Mouse (Mus musculus) lung, postnatal 0 days (tissue): ENCODE data around the gene Fignl1. TPM values are rescaled to one million over a fixed set of nuclear protein-coding genes. Genes with fewer than 3 reads are reported as not detected.

Experiments
- ATAC-seq: fragments of 200-750 bp; cut with Nextera tagmentation; 2 replicates; pipeline ENCODE4 v1.8.0; 2017; ENCODE audit warnings: moderate library complexity
- DNase-seq: peaks from one replicate; pipeline ENCODE4 v3.0.0-alpha.2; 2016; ENCODE audit warnings: low spot score
- H3K27ac ChIP-seq: fragments of 300-500 bp; sonication (generic); 2 replicates; pipeline ENCODE4 v1.5.1; 2014; ENCODE audit warnings: antibody characterized with exemption, mild to moderate bottlenecking, low read length, mixed read lengths
- H3K27me3 ChIP-seq: fragments of 300-500 bp; sonication (generic); replicated peaks from 2 replicates; pipeline ENCODE4 v1.6.1; 2014; ENCODE audit warnings: low read length, mixed read lengths; ENCODE audit not compliant: insufficient read depth
- H3K36me3 ChIP-seq: fragments of 300-500 bp; sonication (generic); 2 replicates; pipeline ENCODE4 v1.6.1; 2014; ENCODE audit warnings: low read length, mixed read lengths; ENCODE audit not compliant: insufficient read depth
- H3K4me1 ChIP-seq: fragments of 300-500 bp; sonication (generic); 2 replicates; pipeline ENCODE4 v1.6.1; 2014; ENCODE audit warnings: antibody characterized with exemption, low read depth, low read length, mixed read lengths; ENCODE audit not compliant: insufficient read depth
- H3K4me2 ChIP-seq: fragments of 300-500 bp; sonication (generic); replicated peaks from 2 replicates; pipeline ENCODE4 v1.6.1; 2014; ENCODE audit warnings: low read depth, mild to moderate bottlenecking, low read length, moderate library complexity, mixed read lengths
- H3K4me3 ChIP-seq: fragments of 300-500 bp; sonication (generic); 2 replicates; pipeline ENCODE4 v1.5.1; 2014; ENCODE audit warnings: low read depth, low read length
- H3K9ac ChIP-seq: fragments of 300-500 bp; sonication (generic); replicated peaks from 2 replicates; pipeline ENCODE4 v1.6.1; 2014; ENCODE audit warnings: low read depth, mild to moderate bottlenecking
- H3K9me3 ChIP-seq: fragments of 300-500 bp; sonication (generic); 2 replicates; pipeline ENCODE4 v1.6.1; 2016; ENCODE audit warnings: low read length, mixed read lengths
- CTCF ChIP-seq: IDR thresholded peaks from 2 replicates; pipeline ENCODE4 v1.5.1; 2016; ENCODE audit warnings: antibody characterized with exemption, mild to moderate bottlenecking
- EP300 ChIP-seq: IDR thresholded peaks from 2 replicates; pipeline ENCODE4 v1.6.1; 2016; ENCODE audit warnings: antibody characterized with exemption, mild to moderate bottlenecking, control low read depth
- WGBS: fragments of 180-500 bp; shearing (Covaris S2); extraction: QIAGEN DNeasy Blood & Tissue Kit; methylation state at CpG from one replicate; pipeline ENCODE4 v1.1.7; 2014; 5-methylcytosine and 5-hydroxymethylcytosine counted together
- polyA plus RNA-seq: library from polyadenylated mRNA; unstranded; fragments of >200 nt; fragmentation: Nextera tagmentation; extraction: Ambion mirVana; gene quantifications from 2 replicates; pipeline ENCODE4 v1.2.1, GENCODE M21; 2015

Fignl1 gene
- polyA plus RNA-seq, 1 experiment from 2014 or later: 4.2 TPM

- H3K9ac ChIP-seq: no peak overlapping the region
- WGBS: 53% methylated on average over 6 of the region's 6 CpGs
- no peaks in the 10 kb centered on the region for H3K4me1 ChIP-seq
- H3K9me3 ChIP-seq: no peaks in the 10 kb centered on the region
- H3K4me2 ChIP-seq: no peak overlapping the region
- no peak overlapping the region for H3K4me3 ChIP-seq
- TF ChIP-seq CTCF (no peak), EP300 (no peak)
- H3K36me3 ChIP-seq: no peaks in the 10 kb centered on the region
- ATAC-seq (no peak), DNase-seq (peak; percentile 26)
- no peak overlapping the region for H3K27ac ChIP-seq
- no peaks in the 10 kb centered on the region for H3K27me3 ChIP-seq
Measured at GRCm38 (mm10) chr11:11785457-11785856, 23.3 kb downstream of the Fignl1 start.

GRCm38 (mm10) chr11:11781728-11782127 is 27.0 kb downstream of the Fignl1 start:
- H3K9me3 ChIP-seq: no peaks in the 10 kb centered on the region
- no peak overlapping the region for H3K27ac ChIP-seq
- no peaks in the 10 kb centered on the region for H3K36me3 ChIP-seq
- H3K4me2 ChIP-seq: no peak overlapping the region
- DNase-seq (no peak), ATAC-seq (no peak)
- H3K27me3 ChIP-seq: no peaks in the 10 kb centered on the region
- TF ChIP-seq CTCF: no peak
- no peak for TF ChIP-seq EP300
- no peak overlapping the region for H3K4me3 ChIP-seq
- no peaks in the 10 kb centered on the region for H3K4me1 ChIP-seq
- H3K9ac ChIP-seq: no peak overlapping the region
- 76% methylated on average over 8 of the region's 8 CpGs for WGBS

- ATAC-seq: no peak
- Histone ChIP-seq H3K9ac (no peak overlapping the region), H3K9me3 (no peaks in the 10 kb centered on the region), H3K36me3 (no peaks in the 10 kb centered on the region), H3K4me1 (no peaks in the 10 kb centered on the region), H3K27ac (no peak overlapping the region), H3K4me2 (no peak overlapping the region), H3K27me3 (no peaks in the 10 kb centered on the region), H3K4me3 (no peak overlapping the region)
- no peak for DNase-seq
- TF ChIP-seq CTCF: no peak
- no peak for TF ChIP-seq EP300
- WGBS: 89% methylated on average over 6 of the region's 6 CpGs
Measured at GRCm38 (mm10) chr11:11778345-11778744, 30.4 kb downstream of the Fignl1 start.

- ATAC-seq (no peak), DNase-seq (no peak)
- TF ChIP-seq CTCF (no peak), EP300 (no peak)
- no peaks in the 10 kb centered on the region for H3K9me3 ChIP-seq
- H3K4me1 ChIP-seq: no peaks in the 10 kb centered on the region
- H3K27ac ChIP-seq: no peak overlapping the region
- WGBS: 74% methylated on average over 2 of the region's 2 CpGs
- H3K36me3 ChIP-seq: no peaks in the 10 kb centered on the region
- no peak overlapping the region for H3K9ac ChIP-seq
- H3K27me3 ChIP-seq: no peaks in the 10 kb centered on the region
- no peak overlapping the region for H3K4me3 ChIP-seq
- no peak overlapping the region for H3K4me2 ChIP-seq
Measured at GRCm38 (mm10) chr11:11777796-11778195, 31.0 kb downstream of the Fignl1 start.

GRCm38 (mm10) chr11:11777246-11777645 is 31.5 kb downstream of the Fignl1 start:
- Histone ChIP-seq H3K4me2 (no peak overlapping the region), H3K9me3 (no peaks in the 10 kb centered on the region), H3K27me3 (no peaks in the 10 kb centered on the region), H3K4me3 (no peak overlapping the region), H3K4me1 (no peaks in the 10 kb centered on the region), H3K36me3 (no peaks in the 10 kb centered on the region), H3K9ac (no peak overlapping the region), H3K27ac (no peak overlapping the region)
- DNase-seq (no peak), ATAC-seq (no peak)
- no peak for TF ChIP-seq EP300
- TF ChIP-seq CTCF: no peak
- WGBS: 71% methylated on average over 3 of the region's 3 CpGs

- no peak overlapping the region for H3K9ac ChIP-seq
- WGBS: 78% methylated on average over 7 of the region's 7 CpGs
- no peaks in the 10 kb centered on the region for H3K36me3 ChIP-seq
- no peak overlapping the region for H3K27ac ChIP-seq
- no peaks in the 10 kb centered on the region for H3K4me1 ChIP-seq
- DNase-seq: no peak
- H3K4me2 ChIP-seq: no peak overlapping the region
- no peaks in the 10 kb centered on the region for H3K9me3 ChIP-seq
- TF ChIP-seq EP300: no peak
- 0 out of 2 replicates have a peak, but pooled peaks have one; percentile 13 for TF ChIP-seq CTCF
- no peaks in the 10 kb centered on the region for H3K27me3 ChIP-seq
- no peak overlapping the region for H3K4me3 ChIP-seq
- no peak for ATAC-seq
Measured at GRCm38 (mm10) chr11:11776822-11777174, 32.0 kb downstream of the Fignl1 start.

- no peaks in the 10 kb centered on the region for H3K4me1 ChIP-seq
- TF ChIP-seq EP300: no peak
- TF ChIP-seq CTCF: no peak
- H3K27me3 ChIP-seq: no peaks in the 10 kb centered on the region
- no peaks in the 10 kb centered on the region for H3K36me3 ChIP-seq
- no peak overlapping the region for H3K4me2 ChIP-seq
- ATAC-seq (no peak), DNase-seq (no peak)
- H3K9ac ChIP-seq: no peak overlapping the region
- H3K27ac ChIP-seq: no peak overlapping the region
- 67% methylated on average over 4 of the region's 4 CpGs for WGBS
- H3K9me3 ChIP-seq: no peaks in the 10 kb centered on the region
- H3K4me3 ChIP-seq: no peak overlapping the region
Measured at GRCm38 (mm10) chr11:11776071-11776821, 32.5 kb downstream of the Fignl1 start.
